Mouse (Mus musculus): ENCODE data around the gene Galnt16.
A peak's percentile ranks its signal among the peaks of the same experiment; 100 is the strongest.

The Galnt16 gene

GRCm38 (mm10) chr12:80517977-80518376 is at the start of gene Galnt16:
Galnt16 (plus strand) TSS chr12:80518277.
- DNase-seq = no peak

- no peak for DNase-seq
Observed at GRCm38 (mm10) chr12:80470206-80470605, 47.9 kb upstream of the Galnt16 start.

GRCm38 (mm10) chr12:80471926-80472325 is 46.2 kb upstream of the Galnt16 start:
- DNase-seq = no peak

GRCm38 (mm10) chr12:80473731-80474130 is 44.3 kb upstream of the Galnt16 start:
- no peak for DNase-seq

GRCm38 (mm10) chr12:80479986-80480385 is 38.1 kb upstream of the Galnt16 start:
- DNase-seq = no peak

- DNase-seq = no peak
Observed at GRCm38 (mm10) chr12:80483397-80483796, 34.7 kb upstream of the Galnt16 start.

GRCm38 (mm10) chr12:80493311-80493710 is 24.8 kb upstream of the Galnt16 start:
- no peak for DNase-seq

- no peak for DNase-seq
Observed at GRCm38 (mm10) chr12:80495691-80496090, 22.4 kb upstream of the Galnt16 start.

- DNase-seq = no peak
Observed at GRCm38 (mm10) chr12:80498356-80498755, 19.7 kb upstream of the Galnt16 start.

- DNase-seq = no peak
Observed at GRCm38 (mm10) chr12:80500506-80500905, 17.6 kb upstream of the Galnt16 start.

- no peak for DNase-seq
Observed at GRCm38 (mm10) chr12:80504718-80505117, 13.4 kb upstream of the Galnt16 start.

GRCm38 (mm10) chr12:80507041-80507745 is 10.9 kb upstream of the Galnt16 start:
- DNase-seq = peak; percentile 22 to 24

GRCm38 (mm10) chr12:80518393-80518756 is 298 bp downstream of the Galnt16 start:
- no peak for DNase-seq

- peak in 1 of 2 experiments; percentile 17 for DNase-seq
Observed at GRCm38 (mm10) chr12:80518757-80519620, 912 bp downstream of the Galnt16 start.

GRCm38 (mm10) chr12:80519621-80520332 is 1.7 kb downstream of the Galnt16 start:
- DNase-seq = no peak

- DNase-seq = no peak
Observed at GRCm38 (mm10) chr12:80522006-80522405, 3.9 kb downstream of the Galnt16 start.

GRCm38 (mm10) chr12:80524276-80524921 is 6.3 kb downstream of the Galnt16 start:
- no peak for DNase-seq

- no peak for DNase-seq
Observed at GRCm38 (mm10) chr12:80525513-80525912, 7.4 kb downstream of the Galnt16 start.

GRCm38 (mm10) chr12:80526511-80526910 is 8.4 kb downstream of the Galnt16 start:
- no peak for DNase-seq

- DNase-seq = no peak
Observed at GRCm38 (mm10) chr12:80527727-80528389, 9.8 kb downstream of the Galnt16 start.

- no peak for DNase-seq
Observed at GRCm38 (mm10) chr12:80530052-80530451, 12.0 kb downstream of the Galnt16 start.

GRCm38 (mm10) chr12:80530630-80531029 is 12.6 kb downstream of the Galnt16 start:
- DNase-seq = no peak
